17 mouse cellular contexts compared by ENCODE assay signal in genomic region chr13:53227019-53227418, GRCm38 (mm10). TPM values are rescaled to one million over a fixed set of nuclear protein-coding genes. Genes with fewer than 3 reads are reported as not detected.
A peak's percentile ranks its signal among the peaks of the same experiment; 100 is the strongest.
DNase-seq lines count a peak whose midpoint lies in the region; ATAC-seq lines count a peak whose summit lies in the region.
"Had no signal": no experiment of that assay in that cellular context is flagged by ENCODE, and none has a peak within 500 bp of the region (broad histone marks: within the 10 kb centered on the region; RNA-seq: fewer than 3 reads in every experiment).

No protein-coding gene starts in this region.

- H3K4me1 ChIP-seq in heart, embryonic 10.5 days: peaks cover 38% of the 10 kb centered on the region
- H3K4me1 ChIP-seq in kidney, embryonic 14.5 days (ENCODE audit: control insufficient read depth, insufficient read depth, low read length): peaks cover 9% of the 10 kb centered on the region
- H3K4me1 ChIP-seq in kidney, embryonic 16.5 days (ENCODE audit: insufficient read depth, low read length): peaks cover 17% of the 10 kb centered on the region
- H3K4me1 ChIP-seq in midbrain, embryonic 15.5 days: no peaks in the 10 kb centered on the region

- DNase-seq in heart, embryonic 10.5 days (ENCODE audit: low spot score): no peak
- no peak for DNase-seq in heart, adult 8-10 months (ENCODE audit: low spot score)
- DNase-seq in kidney, postnatal 36 days: peak; percentile 27 to 69
- DNase-seq in lung, postnatal 36 days: no peak
- no peak for DNase-seq in layer of hippocampus, adult 18-20 months (ENCODE audit: low spot score in 2 of 2)
- DNase-seq: adrenal gland, postnatal 14 days; cerebellum, adult 9-10 months; embryo, embryonic 11 days; forebrain, postnatal 0 days; gastrocnemius, postnatal 10 days had no signal

- H3K27ac ChIP-seq in heart, embryonic 10.5 days: peak overlapping the region; percentile 70
- H3K27ac ChIP-seq in kidney, embryonic 14.5 days (ENCODE audit: low read depth, low read length): 0 out of 2 replicates have a peak overlapping the region, but pooled peaks have one; percentile 24
- H3K27ac ChIP-seq in kidney, embryonic 16.5 days (ENCODE audit: low read length): no peak overlapping the region
- no peak overlapping the region for H3K27ac ChIP-seq in midbrain, embryonic 15.5 days
- H3K27ac ChIP-seq: kidney, postnatal 0 days; liver, embryonic 14.5 days; midbrain, embryonic 10.5 days had no signal

- H3K4me3 ChIP-seq in heart, embryonic 10.5 days: peak overlapping the region; percentile 27; the same call in 1 of the 2 replicates
- H3K4me3 ChIP-seq in kidney, embryonic 14.5 days (ENCODE audit: low read length): no peak overlapping the region
- H3K4me3 ChIP-seq in kidney, embryonic 16.5 days (ENCODE audit: low read length): no peak overlapping the region
- H3K4me3 ChIP-seq in midbrain, embryonic 15.5 days: no peak overlapping the region
- H3K4me3 ChIP-seq: erythroblast, embryonic 14.5 days; midbrain, embryonic 10.5 days had no signal

- H3K9ac ChIP-seq in kidney, embryonic 14.5 days (ENCODE audit: low read depth, low read length): no peak overlapping the region
- no peak overlapping the region for H3K9ac ChIP-seq in kidney, embryonic 16.5 days (replicated peaks; ENCODE audit: low read length)
- no peak overlapping the region for H3K9ac ChIP-seq in midbrain, embryonic 15.5 days
- H3K9ac ChIP-seq: forebrain, postnatal 0 days; liver, embryonic 14.5 days had no signal

- WGBS in heart, embryonic 10.5 days: 32% methylated on average over 6 of the region's 6 CpGs
- WGBS in kidney, embryonic 14.5 days: 46% methylated on average over 5 of the region's 6 CpGs
- 39% methylated on average over 6 of the region's 6 CpGs for WGBS in kidney, embryonic 16.5 days
- WGBS in midbrain, embryonic 15.5 days: 76% methylated on average over 5 of the region's 6 CpGs

- peaks cover 3% of the 10 kb centered on the region; the same call in 1 of the 2 replicates for H3K9me3 ChIP-seq in heart, embryonic 10.5 days
- H3K9me3 ChIP-seq in kidney, embryonic 14.5 days (ENCODE audit: control insufficient read depth, low read length): peaks cover 9% of the 10 kb centered on the region; the same call in 1 of the 2 replicates
- H3K9me3 ChIP-seq in kidney, embryonic 16.5 days (ENCODE audit: low read length): peaks cover 12% of the 10 kb centered on the region; the same call in 1 of the 2 replicates
- no peaks in the 10 kb centered on the region for H3K9me3 ChIP-seq in midbrain, embryonic 15.5 days

- no peak overlapping the region for H3K4me2 ChIP-seq in kidney, embryonic 14.5 days (replicated peaks; ENCODE audit: low read depth, low read length)
- H3K4me2 ChIP-seq in kidney, embryonic 16.5 days (replicated peaks; ENCODE audit: low read depth, low read length): no peak overlapping the region
- H3K4me2 ChIP-seq in midbrain, embryonic 15.5 days: no peak overlapping the region

- ATAC-seq in kidney, embryonic 14.5 days (ENCODE audit: low FRiP score, low TSS enrichment): no peak
- no peak for ATAC-seq in kidney, embryonic 16.5 days (ENCODE audit: low FRiP score, low TSS enrichment)
- ATAC-seq in midbrain, embryonic 15.5 days (replicated peaks): no peak
- ATAC-seq: forebrain, postnatal 0 days had no signal

- peaks cover 12% of the 10 kb centered on the region; the same call in 1 of the 2 replicates for H3K36me3 ChIP-seq in heart, embryonic 10.5 days
- H3K36me3 ChIP-seq in kidney, embryonic 14.5 days (ENCODE audit: control insufficient read depth, insufficient read depth, low read length): no peaks in the 10 kb centered on the region
- no peaks in the 10 kb centered on the region for H3K36me3 ChIP-seq in kidney, embryonic 16.5 days (ENCODE audit: insufficient read depth, low read length)
- H3K36me3 ChIP-seq in midbrain, embryonic 15.5 days (replicated peaks): no peaks in the 10 kb centered on the region

- no peaks in the 10 kb centered on the region for H3K27me3 ChIP-seq in heart, embryonic 10.5 days (ENCODE audit: insufficient read depth, poor library complexity, severe bottlenecking)
- H3K27me3 ChIP-seq in kidney, embryonic 14.5 days (ENCODE audit: control insufficient read depth, insufficient read depth, low read length): no peaks in the 10 kb centered on the region
- no peaks in the 10 kb centered on the region for H3K27me3 ChIP-seq in kidney, embryonic 16.5 days (ENCODE audit: insufficient read depth, low read length)
- H3K27me3 ChIP-seq in midbrain, embryonic 15.5 days (replicated peaks): no peaks in the 10 kb centered on the region

RNA-seq across cellular contexts. Expression of gene Ror2, which starts 58.9 kb away (rescaled TPM):
- polyA plus RNA-seq in heart, embryonic 10.5 days (2016; fragmentation: Nextera tagmentation; extraction: Ambion mirVana): 25.8 and 27.8 TPM in 2 replicates
- 1 to 10 TPM in 3 of 4 experiments, under 1 TPM in 1; 0.72 to 1.2 (median 1.0) TPM for total RNA-seq in heart, adult 8-10 months (2022)
- 6.8 and 7.3 TPM in 2 replicates for polyA plus RNA-seq in kidney, embryonic 14.5 days (2014; fragmentation: Nextera tagmentation; extraction: Ambion mirVana)
- 9.9 and 10.4 TPM in 2 replicates for polyA plus RNA-seq in kidney, embryonic 16.5 days (2015; fragmentation: Nextera tagmentation; extraction: Ambion mirVana)
- 3.2 and 3.7 TPM in 2 replicates for polyA plus RNA-seq in midbrain, embryonic 15.5 days (2015; fragmentation: Nextera tagmentation; extraction: Ambion mirVana)
- under 1 TPM; 0.57 to 0.91 TPM for total RNA-seq in layer of hippocampus, adult 18-20 months (2021)
- polyA plus RNA-seq: erythroblast, embryonic 14.5 days had no signal

Comparison
In these comparisons a context has a peak if more than half of its experiments do, and no peak if none do; other contexts are left out.
1. H3K27ac ChIP-seq: peak in heart, embryonic 10.5 days (single experiment) and kidney, embryonic 14.5 days (single experiment); none in kidney, embryonic 16.5 days (single experiment) and midbrain, embryonic 15.5 days (single experiment).
2. DNase-seq: peak in kidney, postnatal 36 days (2 of 2); none in heart, embryonic 10.5 days (single experiment), heart, adult 8-10 months (single experiment), lung, postnatal 36 days (single experiment) and layer of hippocampus, adult 18-20 months (0 of 2).